Mouse (Mus musculus) kidney, adult 2 months (tissue): Measurements from ENCODE around the gene Tanc1. TPM values are rescaled to one million over a fixed set of nuclear protein-coding genes. Genes with fewer than 3 reads are reported as not detected.

Experiments
- DNase-seq: peaks from one replicate; pipeline ENCODE4 v3.0.0; 2021
- H3K27ac ChIP-seq: fragments of 200-500 bp; 2 replicates; pipeline ENCODE4 v1.5.1; 2012; ENCODE audit warnings: low read depth, low read length, control low read depth, inconsistent platforms; ENCODE audit not compliant: insufficient read depth
- H3K27me3 ChIP-seq: fragments of 200-500 bp; replicated peaks from 2 replicates; pipeline ENCODE4 v1.6.1; 2012; ENCODE audit warnings: mild to moderate bottlenecking, moderate library complexity, low read length, inconsistent platforms; ENCODE audit not compliant: control insufficient read depth, insufficient read depth
- H3K36me3 ChIP-seq: fragments of 200-500 bp; 2 replicates; pipeline ENCODE4 v1.6.1; 2012; ENCODE audit warnings: mild to moderate bottlenecking, moderate library complexity, low read length, inconsistent platforms; ENCODE audit not compliant: control insufficient read depth, insufficient read depth
- H3K4me1 ChIP-seq: fragments of 200-500 bp; 2 replicates; pipeline ENCODE4 v1.6.1; 2011; ENCODE audit warnings: low read length; ENCODE audit not compliant: control insufficient read depth, insufficient read depth
- H3K4me3 ChIP-seq: fragments of 200-500 bp; 2 replicates; pipeline ENCODE4 v1.5.1; 2011; ENCODE audit warnings: mild to moderate bottlenecking, low read depth, low read length, control low read depth; ENCODE audit not compliant: insufficient read depth
- CTCF ChIP-seq: fragments of 200-500 bp; conservative IDR thresholded peaks from 2 replicates; pipeline ENCODE4 v1.5.1; 2011; ENCODE audit warnings: low read depth, mild to moderate bottlenecking, control low read depth, low read length, moderate library complexity, mixed read lengths; ENCODE audit not compliant: insufficient read depth, insufficient read length
- POLR2A ChIP-seq: fragments of 200-500 bp; IDR thresholded peaks from one replicate; pipeline ENCODE4 v1.6.1; 2011; ENCODE audit warnings: low read depth, low read length, control low read depth
- WGBS: fragments of 180-500 bp; shearing (Covaris S2); methylation state at CpG from one replicate; pipeline ENCODE4 v1.1.7; 2018; 5-methylcytosine and 5-hydroxymethylcytosine counted together
- polyA plus RNA-seq: library from polyadenylated mRNA; depleted of rRNA; stranded (reverse); fragments of >200 nt; gene quantifications from 2 replicates; pipeline ENCODE4 v1.2.3, GENCODE M21; 2012; rRNA removed

The Tanc1 gene
- polyA plus RNA-seq, 1 experiment, result 24.0 TPM

DNA sequence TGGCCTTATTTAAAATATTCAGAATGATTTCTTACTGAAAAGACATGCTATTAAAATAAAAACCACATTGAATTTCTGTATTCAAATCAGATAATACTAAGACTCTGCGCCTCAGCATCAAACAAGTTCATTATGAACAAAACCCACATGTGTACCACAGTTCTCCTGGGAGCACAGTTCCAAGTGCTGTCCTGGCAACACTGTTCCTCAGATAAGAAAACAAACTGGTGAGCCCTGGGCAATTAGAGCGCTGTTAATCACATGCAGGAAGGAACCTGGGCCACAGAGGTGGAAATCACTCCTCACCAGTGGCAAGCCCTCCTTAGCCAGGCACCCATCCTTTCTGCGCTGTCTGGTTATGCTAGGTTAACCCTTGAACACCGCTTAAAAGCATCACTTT lies 265.5 kb downstream of the Tanc1 start:
- no peaks in the 10 kb centered on the region for H3K27me3 ChIP-seq
- peaks cover 6% of the 10 kb centered on the region; the same call in 1 of the 2 replicates for H3K4me1 ChIP-seq
- 85% methylated on average over 4 of the region's 4 CpGs for WGBS
- TF ChIP-seq POLR2A (no peak), CTCF (no peak)
- no peak overlapping the region for H3K4me3 ChIP-seq
- H3K36me3 ChIP-seq, result no peaks in the 10 kb centered on the region; the same call in none of the 2 replicates
- no peak for DNase-seq
- no peak overlapping the region for H3K27ac ChIP-seq

DNA sequence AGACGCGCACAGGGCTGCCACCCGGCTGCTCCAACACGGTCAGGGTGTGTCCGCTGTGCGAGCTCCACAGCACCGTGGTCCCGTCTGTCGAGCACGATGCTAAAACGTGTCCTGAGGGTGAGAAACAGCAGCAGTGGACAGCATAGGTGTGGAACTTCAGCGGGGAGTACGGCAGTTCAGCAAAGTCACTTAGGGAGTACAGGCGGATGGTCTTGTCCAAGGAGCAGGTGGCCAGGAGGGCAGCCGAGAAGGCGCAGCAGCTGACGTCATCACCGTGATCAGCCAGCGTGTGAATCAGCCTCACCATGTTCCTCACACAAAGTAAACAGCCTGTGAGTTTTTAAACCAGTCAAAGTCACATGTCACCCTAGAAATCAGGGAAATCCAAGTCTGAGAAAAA lies 266.4 kb downstream of the Tanc1 start:
- no peak overlapping the region for H3K4me3 ChIP-seq
- H3K27ac ChIP-seq, result no peak overlapping the region
- no peak for TF ChIP-seq CTCF
- TF ChIP-seq POLR2A, result no peak
- H3K4me1 ChIP-seq, result peaks cover 6% of the 10 kb centered on the region; the same call in 1 of the 2 replicates
- DNase-seq, result peak; percentile 33
- no peaks in the 10 kb centered on the region for H3K27me3 ChIP-seq
- H3K36me3 ChIP-seq, result no peaks in the 10 kb centered on the region; the same call in none of the 2 replicates
- WGBS, result 53% methylated on average over 19 of the region's 19 CpGs

DNA sequence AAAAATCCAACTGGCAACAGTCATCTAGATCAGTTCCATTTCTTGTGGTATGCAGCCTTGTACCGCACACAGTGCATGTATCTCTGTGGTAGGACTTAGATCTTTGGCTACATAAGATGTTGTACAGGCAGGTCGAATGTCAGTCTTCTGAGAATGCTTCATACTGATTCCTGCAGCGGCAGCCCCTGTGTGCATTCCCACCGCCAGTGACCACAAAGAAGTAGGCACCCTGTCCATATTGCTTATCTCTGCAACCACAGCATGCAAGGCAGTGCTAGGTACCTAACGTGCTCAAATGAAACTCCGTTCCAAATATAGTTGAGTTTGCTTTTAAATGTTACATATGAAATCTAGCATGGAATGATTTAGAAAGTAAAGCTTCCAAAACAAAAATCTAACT lies 269.6 kb downstream of the Tanc1 start:
- Histone ChIP-seq H3K4me3 (no peak overlapping the region), H3K36me3 (no peaks in the 10 kb centered on the region), H3K27me3 (no peaks in the 10 kb centered on the region), H3K4me1 (peaks cover 6% of the 10 kb centered on the region; the same call in 1 of the 2 replicates), H3K27ac (no peak overlapping the region)
- DNase-seq, result no peak
- 70% methylated on average over 6 of the region's 6 CpGs for WGBS
- TF ChIP-seq POLR2A (no peak), CTCF (no peak)

DNA sequence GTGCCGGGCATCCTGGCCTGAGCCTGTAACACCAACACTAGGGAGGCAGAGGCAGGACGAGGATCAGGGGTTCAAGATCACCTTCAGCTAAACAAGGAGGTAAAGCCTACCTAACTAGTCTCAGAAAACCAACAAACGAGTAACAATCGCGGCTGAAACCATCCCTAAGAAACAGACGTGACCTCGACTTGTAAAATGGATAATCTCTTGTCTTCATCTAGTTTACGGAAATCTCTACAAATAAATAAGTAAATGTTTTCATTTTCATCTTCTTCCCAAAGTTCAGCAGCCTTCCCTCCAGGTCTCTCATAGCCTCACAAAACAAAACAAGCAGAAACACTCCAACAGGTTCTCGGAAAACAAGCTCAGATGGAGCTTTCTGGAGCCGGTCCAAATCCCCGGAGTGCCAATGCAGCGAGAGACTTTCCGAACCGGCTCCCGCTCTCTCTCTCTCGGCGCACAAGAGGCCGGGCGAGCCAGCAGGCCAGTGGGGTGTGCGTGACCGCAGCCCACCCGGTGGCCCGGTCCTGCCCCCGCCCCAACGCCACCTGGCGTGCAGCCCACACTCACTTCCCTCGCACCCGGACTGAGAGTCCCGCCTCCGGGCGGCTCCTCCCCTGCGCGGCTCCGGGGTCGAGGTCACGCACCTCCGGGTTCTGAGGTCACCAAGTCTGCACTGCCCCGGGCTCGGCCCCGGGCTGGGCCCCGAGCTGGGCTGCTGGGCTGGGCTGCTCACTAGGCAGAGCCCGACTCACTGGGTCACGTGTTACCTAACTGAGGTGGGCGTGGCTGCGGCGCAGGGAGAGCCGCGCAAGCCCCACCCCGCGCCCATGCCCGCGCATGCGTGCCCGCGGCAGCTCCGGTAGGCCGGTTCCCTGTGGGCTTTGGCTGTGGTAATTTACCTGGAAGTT lies 270.2 kb downstream of the Tanc1 start, which contains the start of gene Wdsub1:
Wdsub1 (minus strand) TSS at position 761 of the 911 bp plus-strand sequence.
- H3K27ac ChIP-seq, result peak within 1 kb of the TSS; percentile 90
- peaks cover 6% of the 10 kb centered on the region; the same call in 1 of the 2 replicates for H3K4me1 ChIP-seq
- H3K4me3 ChIP-seq, result peak within 1 kb of the TSS; percentile 100
- 2% methylated on average over 57 of the region's 57 CpGs for WGBS
- H3K36me3 ChIP-seq, result no peaks in the 10 kb centered on the region
- H3K27me3 ChIP-seq, result no peaks in the 10 kb centered on the region
- TF ChIP-seq CTCF, result no peak
- no peak for TF ChIP-seq POLR2A
- DNase-seq, result peak; percentile 97

DNA sequence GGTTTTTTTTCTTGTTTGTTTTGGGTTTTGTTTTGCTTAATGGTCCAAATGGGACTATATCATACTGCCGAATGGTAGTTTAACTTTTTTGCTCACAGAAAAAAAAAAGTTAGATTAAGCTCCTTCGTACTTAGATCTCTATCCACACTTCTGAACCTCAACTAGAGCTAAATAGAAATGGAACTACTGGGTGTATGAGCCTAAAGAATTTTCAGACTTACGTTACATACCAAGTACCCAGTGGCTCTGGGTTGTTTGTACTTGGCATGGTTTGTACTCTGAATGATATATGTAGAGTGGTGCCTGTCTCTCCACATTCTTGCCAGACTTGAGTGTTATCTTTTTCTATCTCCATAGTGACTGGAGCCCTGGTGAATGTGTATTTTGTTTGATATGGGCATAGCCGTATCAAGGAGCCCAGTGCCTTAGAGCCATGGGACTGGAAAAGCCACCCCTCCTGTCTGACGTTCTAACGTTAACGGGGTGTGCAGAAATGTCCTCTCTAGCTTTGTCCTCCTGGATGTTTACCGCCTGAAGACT lies 271.0 kb downstream of the Tanc1 start:
- TF ChIP-seq CTCF (no peak), POLR2A (no peak)
- WGBS, result 57% methylated on average over 8 of the region's 8 CpGs
- no peak for DNase-seq
- H3K4me1 ChIP-seq, result peaks cover 6% of the 10 kb centered on the region; the same call in 1 of the 2 replicates
- peak overlapping the region; percentile 100 for H3K4me3 ChIP-seq
- H3K36me3 ChIP-seq, result no peaks in the 10 kb centered on the region
- no peak overlapping the region for H3K27ac ChIP-seq
- no peaks in the 10 kb centered on the region for H3K27me3 ChIP-seq

DNA sequence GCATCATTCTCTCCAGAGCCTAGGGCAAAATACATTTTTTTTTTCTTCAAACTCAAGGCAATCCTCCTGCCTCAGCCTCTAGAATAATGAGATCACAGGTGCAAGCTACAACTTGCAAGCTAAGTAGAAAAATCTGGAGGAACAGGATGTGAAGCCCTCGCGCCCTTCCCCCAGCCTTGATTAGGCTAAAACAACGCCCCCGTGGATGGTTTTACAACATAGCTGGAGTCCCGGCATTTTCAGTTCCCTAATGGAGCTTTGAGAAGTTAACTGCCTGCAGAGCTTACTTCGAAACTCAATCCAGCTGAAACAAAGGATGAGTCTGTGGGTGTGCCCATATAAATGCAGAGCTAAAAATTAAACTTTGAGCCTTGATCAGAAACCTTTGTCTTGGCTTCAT lies 277.9 kb downstream of the Tanc1 start:
- Histone ChIP-seq H3K27me3 (no peaks in the 10 kb centered on the region), H3K4me1 (no peaks in the 10 kb centered on the region)
- 55% methylated on average over 6 of the region's 6 CpGs for WGBS

More for the DNA sequence above, 277.9 kb downstream of the Tanc1 start:
- no peak overlapping the region for H3K27ac ChIP-seq
- no peaks in the 10 kb centered on the region for H3K36me3 ChIP-seq
- H3K4me3 ChIP-seq, result no peak overlapping the region
- no peak for DNase-seq
- TF ChIP-seq CTCF, result no peak
- no peak for TF ChIP-seq POLR2A

Other genes starting within 250 kb of the Tanc1 start
- gene Dapl1, start 127.4 kb upstream of the Tanc1 start, polyA plus RNA-seq, result 0.20 and 1.3 TPM in 2 replicates